Mouse (Mus musculus): ENCODE measurements at regions not wholly inside any gene's neighbourhood (a gene's known extent, or its start where the extent isn't known, plus 50 kb on each side); places are given as distances from the start of the nearest gene placed in this dataset.
A peak's percentile ranks its signal among the peaks of the same experiment; 100 is the strongest.

GRCm38 (mm10) chr10:108043519-108043918, 118.5 kb upstream of the Ppp1r12a start:
- 67% methylated on average over 2 of the region's 2 CpGs for WGBS

GRCm38 (mm10) chr10:108040027-108040426, 122.0 kb upstream of the Ppp1r12a start:
- Histone ChIP-seq H3K9me3 (ENCODE audit: control insufficient read depth, low read length) (no peaks in the 10 kb centered on the region), H3K4me1 (replicated peaks; ENCODE audit: control insufficient read depth, insufficient read depth, low read length) (peaks cover 7% of the 10 kb centered on the region), H3K9ac (replicated peaks; ENCODE audit: low read depth, low read length) (no peak overlapping the region), H3K4me3 (replicated peaks; ENCODE audit: low read length) (no peak overlapping the region), H3K27me3 (replicated peaks; ENCODE audit: control insufficient read depth, insufficient read depth, low read length) (no peaks in the 10 kb centered on the region), H3K36me3 (ENCODE audit: control insufficient read depth, insufficient read depth) (no peaks in the 10 kb centered on the region), H3K27ac (ENCODE audit: low read length) (no peak overlapping the region), H3K4me2 (ENCODE audit: low read length) (no peak overlapping the region)
- no peak for ATAC-seq

More at GRCm38 (mm10) chr10:108043519-108043918, 118.5 kb upstream of the Ppp1r12a start:
- H3K27me3 ChIP-seq (replicated peaks; ENCODE audit: control insufficient read depth, insufficient read depth, low read length): no peaks in the 10 kb centered on the region
- no peak for ATAC-seq
- no peak overlapping the region for H3K4me2 ChIP-seq (ENCODE audit: low read length)
- no peak overlapping the region for H3K9ac ChIP-seq (replicated peaks; ENCODE audit: low read depth, low read length)
- H3K4me1 ChIP-seq (replicated peaks; ENCODE audit: control insufficient read depth, insufficient read depth, low read length): no peaks in the 10 kb centered on the region
- no peak overlapping the region for H3K4me3 ChIP-seq (replicated peaks; ENCODE audit: low read length)
- no peak overlapping the region for H3K27ac ChIP-seq (ENCODE audit: low read length)
- no peaks in the 10 kb centered on the region for H3K36me3 ChIP-seq (ENCODE audit: control insufficient read depth, insufficient read depth)
- H3K9me3 ChIP-seq (ENCODE audit: control insufficient read depth, low read length): no peaks in the 10 kb centered on the region

GRCm38 (mm10) chr10:108036486-108037109, 124.7 kb upstream of the Otogl start:
- H3K36me3 ChIP-seq (ENCODE audit: control insufficient read depth, insufficient read depth): no peaks in the 10 kb centered on the region
- H3K27ac ChIP-seq (ENCODE audit: low read length): no peak overlapping the region
- H3K9me3 ChIP-seq (ENCODE audit: control insufficient read depth, low read length): no peaks in the 10 kb centered on the region
- H3K27me3 ChIP-seq (replicated peaks; ENCODE audit: control insufficient read depth, insufficient read depth, low read length): no peaks in the 10 kb centered on the region
- no peak overlapping the region for H3K4me2 ChIP-seq (ENCODE audit: low read length)
- no peak overlapping the region for H3K4me3 ChIP-seq (replicated peaks; ENCODE audit: low read length)
- H3K4me1 ChIP-seq (replicated peaks; ENCODE audit: control insufficient read depth, insufficient read depth, low read length): peaks cover 7% of the 10 kb centered on the region
- peak; percentile 86 for ATAC-seq
- no peak overlapping the region for H3K9ac ChIP-seq (replicated peaks; ENCODE audit: low read depth, low read length)
- 17% methylated on average over 3 of the region's 3 CpGs for WGBS

- Histone ChIP-seq H3K4me1 (replicated peaks; ENCODE audit: control insufficient read depth, insufficient read depth, low read length) (peaks cover 7% of the 10 kb centered on the region), H3K4me3 (replicated peaks; ENCODE audit: low read length) (no peak overlapping the region), H3K27me3 (replicated peaks; ENCODE audit: control insufficient read depth, insufficient read depth, low read length) (no peaks in the 10 kb centered on the region), H3K36me3 (ENCODE audit: control insufficient read depth, insufficient read depth) (no peaks in the 10 kb centered on the region), H3K9me3 (ENCODE audit: control insufficient read depth, low read length) (no peaks in the 10 kb centered on the region), H3K4me2 (ENCODE audit: low read length) (no peak overlapping the region), H3K9ac (replicated peaks; ENCODE audit: low read depth, low read length) (no peak overlapping the region), H3K27ac (ENCODE audit: low read length) (no peak overlapping the region)
- no peak for ATAC-seq
- 76% methylated on average over 3 of the region's 3 CpGs for WGBS
These were observed 122.1 kb upstream of the Otogl start for GRCm38 (mm10) chr10:108034068-108034467.

- no peaks in the 10 kb centered on the region for H3K36me3 ChIP-seq (ENCODE audit: control insufficient read depth, insufficient read depth)
- no peak for ATAC-seq
- H3K4me1 ChIP-seq (replicated peaks; ENCODE audit: control insufficient read depth, insufficient read depth, low read length): peaks cover 7% of the 10 kb centered on the region
- 100% methylated on average over 1 of the region's 1 CpGs for WGBS
- H3K27ac ChIP-seq (ENCODE audit: low read length): no peak overlapping the region
- H3K4me3 ChIP-seq (replicated peaks; ENCODE audit: low read length): no peak overlapping the region
- no peak overlapping the region for H3K4me2 ChIP-seq (ENCODE audit: low read length)
- no peak overlapping the region for H3K9ac ChIP-seq (replicated peaks; ENCODE audit: low read depth, low read length)
- no peaks in the 10 kb centered on the region for H3K9me3 ChIP-seq (ENCODE audit: control insufficient read depth, low read length)
- H3K27me3 ChIP-seq (replicated peaks; ENCODE audit: control insufficient read depth, insufficient read depth, low read length): no peaks in the 10 kb centered on the region
These were observed 121.4 kb upstream of the Otogl start for GRCm38 (mm10) chr10:108033317-108033795.

GRCm38 (mm10) chr10:108027506-108027905, 115.6 kb upstream of the Otogl start:
- ATAC-seq: no peak
- Histone ChIP-seq H3K36me3 (ENCODE audit: control insufficient read depth, insufficient read depth) (no peaks in the 10 kb centered on the region), H3K9ac (replicated peaks; ENCODE audit: low read depth, low read length) (no peak overlapping the region), H3K4me1 (replicated peaks; ENCODE audit: control insufficient read depth, insufficient read depth, low read length) (no peaks in the 10 kb centered on the region), H3K4me3 (replicated peaks; ENCODE audit: low read length) (no peak overlapping the region), H3K4me2 (ENCODE audit: low read length) (no peak overlapping the region), H3K27me3 (replicated peaks; ENCODE audit: control insufficient read depth, insufficient read depth, low read length) (no peaks in the 10 kb centered on the region), H3K27ac (ENCODE audit: low read length) (no peak overlapping the region), H3K9me3 (ENCODE audit: control insufficient read depth, low read length) (no peaks in the 10 kb centered on the region)
- 89% methylated on average over 2 of the region's 2 CpGs for WGBS

GRCm38 (mm10) chr10:108024227-108024626, 112.3 kb upstream of the Otogl start:
- no peak overlapping the region for H3K27ac ChIP-seq (ENCODE audit: low read length)
- no peak overlapping the region for H3K9ac ChIP-seq (replicated peaks; ENCODE audit: low read depth, low read length)
- H3K9me3 ChIP-seq (ENCODE audit: control insufficient read depth, low read length): no peaks in the 10 kb centered on the region
- ATAC-seq: no peak
- no peaks in the 10 kb centered on the region for H3K4me1 ChIP-seq (replicated peaks; ENCODE audit: control insufficient read depth, insufficient read depth, low read length)
- WGBS: 84% methylated on average over 6 of the region's 6 CpGs
- no peak overlapping the region for H3K4me3 ChIP-seq (replicated peaks; ENCODE audit: low read length)
- H3K36me3 ChIP-seq (ENCODE audit: control insufficient read depth, insufficient read depth): no peaks in the 10 kb centered on the region
- H3K27me3 ChIP-seq (replicated peaks; ENCODE audit: control insufficient read depth, insufficient read depth, low read length): no peaks in the 10 kb centered on the region
- H3K4me2 ChIP-seq (ENCODE audit: low read length): no peak overlapping the region

GRCm38 (mm10) chr10:108016552-108016951, 104.6 kb upstream of the Otogl start:
- 98% methylated on average over 1 of the region's 1 CpGs for WGBS
- Histone ChIP-seq H3K4me3 (replicated peaks; ENCODE audit: low read length) (no peak overlapping the region), H3K4me1 (replicated peaks; ENCODE audit: control insufficient read depth, insufficient read depth, low read length) (no peaks in the 10 kb centered on the region), H3K9me3 (ENCODE audit: control insufficient read depth, low read length) (no peaks in the 10 kb centered on the region), H3K4me2 (ENCODE audit: low read length) (no peak overlapping the region), H3K27ac (ENCODE audit: low read length) (no peak overlapping the region), H3K9ac (replicated peaks; ENCODE audit: low read depth, low read length) (no peak overlapping the region), H3K36me3 (ENCODE audit: control insufficient read depth, insufficient read depth) (no peaks in the 10 kb centered on the region), H3K27me3 (replicated peaks; ENCODE audit: control insufficient read depth, insufficient read depth, low read length) (no peaks in the 10 kb centered on the region)
- no peak for ATAC-seq

GRCm38 (mm10) chr10:107994836-107995585, 83.1 kb upstream of the Otogl start:
- no peaks in the 10 kb centered on the region for H3K36me3 ChIP-seq (ENCODE audit: control insufficient read depth, insufficient read depth)
- no peak for ATAC-seq

More at GRCm38 (mm10) chr10:107994836-107995585, 83.1 kb upstream of the Otogl start:
- no peak overlapping the region for H3K27ac ChIP-seq (ENCODE audit: low read length)
- no peak overlapping the region for H3K4me3 ChIP-seq (replicated peaks; ENCODE audit: low read length)
- H3K4me2 ChIP-seq (ENCODE audit: low read length): no peak overlapping the region
- 75% methylated on average over 2 of the region's 2 CpGs for WGBS
- H3K9me3 ChIP-seq (ENCODE audit: control insufficient read depth, low read length): no peaks in the 10 kb centered on the region
- H3K4me1 ChIP-seq (replicated peaks; ENCODE audit: control insufficient read depth, insufficient read depth, low read length): no peaks in the 10 kb centered on the region
- H3K9ac ChIP-seq (replicated peaks; ENCODE audit: low read depth, low read length): no peak overlapping the region
- no peaks in the 10 kb centered on the region for H3K27me3 ChIP-seq (replicated peaks; ENCODE audit: control insufficient read depth, insufficient read depth, low read length)
